Mouse (Mus musculus): ENCODE measurements around the gene Foxa2. TPM values are rescaled to one million over a fixed set of nuclear protein-coding genes. Genes with fewer than 3 reads are reported as not detected.
A peak's percentile ranks its signal among the peaks of the same experiment; 100 is the strongest.

Gene Foxa2
- total RNA-seq (2021), result not detected
- long read RNA-seq, experiment 1, result 0 reads
- long read RNA-seq, experiment 2, result 0 reads

DNA sequence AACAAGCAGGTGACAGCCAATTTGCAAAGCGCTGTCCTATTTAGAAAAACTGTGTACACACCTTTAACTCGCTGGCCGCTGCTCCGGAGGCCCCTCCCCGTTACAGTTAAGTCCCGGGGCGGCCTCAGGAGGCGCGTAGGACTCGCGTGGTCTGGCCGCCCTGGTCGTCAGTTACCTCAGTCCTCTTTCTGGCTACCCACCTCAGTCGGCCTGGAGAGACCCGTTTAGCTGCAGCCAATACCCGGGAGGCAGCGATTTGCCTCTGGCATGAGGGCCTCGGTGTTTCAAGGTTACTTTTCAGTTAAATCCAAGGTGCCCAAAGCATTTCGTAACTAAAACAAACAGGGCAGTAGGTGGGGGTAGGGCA is at the start of gene Foxa2:
Gene Foxa2, minus strand, starts transcription at position 171 of the 367 bp plus-strand sequence.
- H3K4me3 ChIP-seq, result no peak within 1 kb of the TSS
- no peak for DNase-seq (ENCODE audit: low spot score in 2 of 2)
- no peak for TF ChIP-seq CTCF (conservative IDR thresholded peaks at IDR 0.05)
- H3K27ac ChIP-seq, result no peak within 1 kb of the TSS

DNA sequence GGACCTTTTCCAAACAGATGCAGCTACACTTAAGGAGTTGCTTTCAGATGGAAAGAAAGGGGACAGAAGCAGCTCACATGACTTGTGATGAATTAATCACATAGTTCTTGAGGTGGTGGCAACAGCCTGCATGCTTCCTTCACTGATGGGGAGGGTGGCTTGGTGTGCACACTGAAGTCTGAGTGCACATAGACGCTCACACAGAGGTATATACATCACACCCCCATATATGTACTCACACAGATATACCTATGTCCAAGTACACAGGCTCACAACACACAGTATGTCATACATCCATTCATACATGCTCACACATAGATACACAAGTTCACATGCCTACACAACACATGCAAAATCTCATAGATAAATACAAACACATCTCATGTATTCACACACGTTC is 45.3 kb upstream of the Foxa2 start:
- no peak for DNase-seq (ENCODE audit: low spot score in 2 of 2)
- Histone ChIP-seq H3K27ac (no peak overlapping the region), H3K4me3 (no peak overlapping the region)
- no peak for TF ChIP-seq CTCF (conservative IDR thresholded peaks at IDR 0.05)

DNA sequence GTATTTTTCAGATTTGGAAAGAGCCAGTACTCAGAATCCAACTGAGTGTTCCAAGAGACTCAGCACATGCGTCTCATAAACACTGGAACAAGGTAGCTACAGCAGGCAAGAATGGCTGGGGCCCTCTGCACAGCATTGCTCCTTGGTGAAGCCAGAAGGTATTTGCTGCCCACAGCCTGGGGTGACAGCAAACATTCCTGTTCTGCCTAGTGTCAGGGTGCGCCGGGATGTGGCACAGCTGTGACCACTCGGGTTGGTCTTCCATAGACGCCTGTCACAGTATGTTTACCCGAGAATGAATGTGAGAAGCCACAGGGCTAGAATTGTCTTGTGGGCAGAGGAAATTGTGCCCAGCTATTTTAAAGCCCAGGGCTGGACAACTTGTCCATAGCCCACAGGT is 44.9 kb upstream of the Foxa2 start:
- H3K27ac ChIP-seq, result no peak overlapping the region
- no peak overlapping the region for H3K4me3 ChIP-seq
- TF ChIP-seq CTCF (conservative IDR thresholded peaks at IDR 0.05), result no peak
- no peak for DNase-seq (ENCODE audit: low spot score in 2 of 2)

DNA sequence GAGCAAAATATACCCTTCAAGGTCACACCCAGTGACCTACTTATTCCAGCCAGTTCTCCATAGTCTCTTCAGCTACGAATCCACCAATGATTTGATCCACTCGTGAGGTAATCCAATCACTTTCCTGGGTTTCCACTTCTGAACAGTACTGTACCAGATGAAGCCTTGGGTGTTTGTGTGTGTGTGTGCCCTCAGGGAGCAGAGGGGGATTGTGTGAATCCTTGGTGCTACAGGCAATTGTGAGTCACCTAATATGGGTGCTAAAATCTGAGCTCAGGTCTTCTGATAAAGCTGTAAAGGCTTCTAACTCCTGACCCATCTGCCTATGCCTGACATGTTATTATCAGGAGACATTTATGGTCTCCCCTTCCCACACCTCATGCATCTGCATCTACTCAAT is 43.3 kb upstream of the Foxa2 start:
- Histone ChIP-seq H3K27ac (no peak overlapping the region), H3K4me3 (no peak overlapping the region)
- no peak for DNase-seq (ENCODE audit: low spot score in 2 of 2)
- TF ChIP-seq CTCF (conservative IDR thresholded peaks at IDR 0.05), result no peak

DNA sequence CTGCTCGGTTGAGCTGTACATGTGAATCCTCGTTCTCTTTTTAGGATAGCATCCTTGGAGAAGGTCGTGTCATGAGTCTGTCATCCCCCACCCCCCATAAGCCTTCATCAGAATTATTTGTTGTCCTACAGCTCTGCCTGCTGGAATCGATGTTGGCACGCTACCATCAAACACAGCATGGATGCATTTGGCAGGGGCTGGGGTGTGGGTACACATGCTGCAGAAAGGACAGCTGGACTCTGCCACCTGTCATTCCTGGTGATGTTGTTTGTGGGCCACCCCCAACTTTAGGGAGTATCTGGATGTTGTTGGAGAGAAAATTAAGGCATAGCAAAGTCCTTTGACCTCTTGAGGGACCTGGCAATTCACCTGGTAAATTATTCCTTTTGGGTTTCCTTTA is 38.8 kb upstream of the Foxa2 start:
- no peak overlapping the region for H3K4me3 ChIP-seq
- no peak for DNase-seq (ENCODE audit: low spot score in 2 of 2)
- no peak overlapping the region for H3K27ac ChIP-seq
- no peak for TF ChIP-seq CTCF (conservative IDR thresholded peaks at IDR 0.05)

DNA sequence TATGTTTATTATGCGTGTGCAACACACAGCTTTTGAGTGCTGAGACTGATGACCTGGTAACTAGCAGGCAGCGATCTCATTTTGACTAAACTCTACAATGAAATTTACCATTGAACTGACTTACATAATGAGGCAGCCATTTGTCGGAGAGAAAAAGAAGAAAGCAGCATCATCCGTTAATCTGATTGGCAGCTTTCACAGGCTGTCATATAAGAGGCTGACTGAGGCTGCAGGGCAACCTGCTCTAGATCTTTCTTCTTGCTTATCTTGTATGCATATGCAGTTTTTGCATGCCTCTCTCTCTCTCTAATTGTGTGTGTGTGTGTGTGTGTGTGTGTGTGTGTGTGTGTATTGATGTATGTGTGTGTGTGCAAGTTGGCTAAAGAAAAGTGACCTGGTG is 38.4 kb upstream of the Foxa2 start:
- no peak for DNase-seq (ENCODE audit: low spot score in 2 of 2)
- Histone ChIP-seq H3K27ac (no peak overlapping the region), H3K4me3 (no peak overlapping the region)
- no peak for TF ChIP-seq CTCF (conservative IDR thresholded peaks at IDR 0.05)

DNA sequence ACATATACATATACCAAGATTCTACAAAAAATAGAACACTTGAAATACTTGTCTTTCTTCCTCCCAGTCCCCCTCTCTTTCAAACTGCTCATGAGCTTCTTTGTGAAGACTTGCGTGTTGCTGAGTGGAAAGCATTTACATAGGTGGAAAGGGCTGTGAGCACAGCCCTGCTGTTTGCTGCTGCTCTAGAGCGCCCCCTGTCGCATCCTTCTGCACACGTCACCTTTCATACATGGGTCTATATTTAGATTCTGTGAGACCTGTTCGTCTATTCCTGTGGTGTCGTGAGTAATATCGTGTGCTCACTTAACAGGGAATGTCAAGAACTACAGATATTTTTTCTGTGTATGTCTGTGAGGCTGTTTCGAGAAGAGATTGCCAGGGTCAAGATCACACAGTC is 35.5 kb upstream of the Foxa2 start:
- peak in 1 of 2 experiments; percentile 29 for DNase-seq (ENCODE audit: low spot score in 2 of 2)

DNA sequence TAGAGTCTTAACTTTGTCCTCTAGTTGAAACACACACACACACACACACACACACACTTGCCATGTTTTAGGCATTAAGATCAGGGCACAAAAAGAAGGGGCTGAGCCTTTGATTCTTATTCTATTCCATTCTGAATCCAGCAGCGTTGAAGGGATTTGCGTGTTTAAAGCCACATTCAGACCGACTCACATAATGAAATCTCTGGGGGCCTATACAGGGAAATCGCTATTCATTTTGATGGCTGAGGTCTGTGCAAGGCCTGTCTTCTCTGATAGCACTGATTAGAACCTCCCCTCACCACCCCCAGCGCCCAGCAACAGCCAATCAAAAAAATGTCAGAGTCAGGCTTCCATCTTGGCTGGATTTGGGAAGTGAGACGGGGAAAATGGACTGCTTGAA is 13.9 kb upstream of the Foxa2 start:
- no peak for DNase-seq (ENCODE audit: low spot score in 2 of 2)
- Histone ChIP-seq H3K27ac (no peak overlapping the region), H3K4me3 (no peak overlapping the region)
- TF ChIP-seq CTCF (conservative IDR thresholded peaks at IDR 0.05), result no peak

More for the DNA sequence above, 35.5 kb upstream of the Foxa2 start:
- H3K27ac ChIP-seq, result no peak overlapping the region
- TF ChIP-seq CTCF (conservative IDR thresholded peaks at IDR 0.05), result peak; percentile 84
- no peak overlapping the region for H3K4me3 ChIP-seq

DNA sequence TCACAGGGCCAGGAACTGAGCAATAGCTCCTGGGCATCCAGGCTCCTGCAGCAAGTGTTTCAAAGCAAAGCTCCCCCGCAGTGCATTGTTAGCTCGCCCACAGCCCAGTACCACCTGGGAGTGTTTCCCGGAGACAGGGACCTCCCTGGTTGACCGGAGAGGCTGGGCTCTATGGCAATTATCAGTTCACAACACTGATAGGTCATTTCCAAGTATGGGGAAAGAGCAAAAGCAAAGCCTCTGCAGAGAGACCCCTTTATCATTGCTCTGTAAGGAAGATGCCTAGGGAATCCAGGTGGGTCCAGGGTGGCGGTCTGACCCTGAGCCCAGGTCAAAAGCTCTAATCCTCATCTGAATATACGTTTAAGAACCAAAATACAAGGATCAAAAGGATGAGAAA is 6.6 kb upstream of the Foxa2 start:
- Histone ChIP-seq H3K27ac (no peak overlapping the region), H3K4me3 (no peak overlapping the region)
- no peak for DNase-seq (ENCODE audit: low spot score in 2 of 2)
- no peak for TF ChIP-seq CTCF (conservative IDR thresholded peaks at IDR 0.05)

DNA sequence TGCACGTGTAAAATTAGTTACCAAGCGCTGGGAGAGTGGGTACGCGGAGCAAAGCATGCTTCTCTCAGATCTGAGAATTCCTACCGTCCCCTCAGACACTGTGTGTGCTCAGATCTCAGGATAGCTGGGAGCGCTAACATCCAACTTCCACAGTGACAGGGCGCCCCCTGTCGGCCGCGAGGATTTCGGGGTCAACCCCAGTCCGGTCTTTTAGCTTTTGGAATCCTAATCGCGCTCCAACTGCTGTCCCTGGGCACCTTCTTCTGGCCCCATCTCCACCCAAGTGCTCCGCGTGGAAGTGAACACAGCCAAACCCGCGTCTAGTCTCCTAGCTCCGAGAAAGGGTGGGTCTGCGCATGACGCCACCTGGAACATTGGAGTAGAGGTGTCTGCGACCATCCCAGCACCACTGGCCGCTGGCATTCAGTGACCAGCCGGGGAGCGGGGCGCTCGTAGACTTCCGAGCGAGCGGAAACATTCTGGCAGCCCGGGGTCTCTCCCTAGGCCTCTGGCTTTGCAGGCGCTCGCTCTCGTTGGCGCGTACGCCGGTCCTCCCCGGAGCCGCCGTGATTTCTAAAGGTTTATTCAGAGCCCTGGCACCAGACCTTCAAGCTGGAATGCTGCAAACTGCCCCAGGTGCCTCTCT is 1.8 kb upstream of the Foxa2 start:
- H3K4me3 ChIP-seq, result no peak overlapping the region
- no peak overlapping the region for H3K27ac ChIP-seq
- peak in 1 of 2 experiments; percentile 49 for DNase-seq (ENCODE audit: low spot score in 2 of 2)
- TF ChIP-seq CTCF (conservative IDR thresholded peaks at IDR 0.05), result peak; percentile 77

DNA sequence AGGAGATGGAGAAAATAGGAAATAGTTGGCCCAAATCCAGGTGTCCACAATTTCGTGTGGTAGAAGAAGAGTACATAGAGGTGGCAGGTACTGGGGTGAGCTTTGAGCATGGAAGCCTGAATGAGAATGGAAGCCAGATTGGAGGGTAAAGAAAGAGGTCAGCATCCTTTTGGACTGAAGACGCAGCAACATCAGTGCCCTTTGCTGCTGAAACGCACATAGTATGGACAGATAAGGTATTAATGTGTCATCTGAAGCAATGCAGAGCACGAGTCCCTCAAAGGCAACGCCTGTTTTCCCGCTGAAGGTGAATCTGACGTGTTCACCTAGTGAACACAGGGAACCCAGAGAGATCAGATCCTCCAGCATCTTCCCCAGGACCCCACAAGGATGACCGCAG is 842 bp upstream of the Foxa2 start:
- Histone ChIP-seq H3K27ac (no peak overlapping the region), H3K4me3 (no peak overlapping the region)
- TF ChIP-seq CTCF (conservative IDR thresholded peaks at IDR 0.05), result no peak
- DNase-seq (ENCODE audit: low spot score in 2 of 2), result no peak

DNA sequence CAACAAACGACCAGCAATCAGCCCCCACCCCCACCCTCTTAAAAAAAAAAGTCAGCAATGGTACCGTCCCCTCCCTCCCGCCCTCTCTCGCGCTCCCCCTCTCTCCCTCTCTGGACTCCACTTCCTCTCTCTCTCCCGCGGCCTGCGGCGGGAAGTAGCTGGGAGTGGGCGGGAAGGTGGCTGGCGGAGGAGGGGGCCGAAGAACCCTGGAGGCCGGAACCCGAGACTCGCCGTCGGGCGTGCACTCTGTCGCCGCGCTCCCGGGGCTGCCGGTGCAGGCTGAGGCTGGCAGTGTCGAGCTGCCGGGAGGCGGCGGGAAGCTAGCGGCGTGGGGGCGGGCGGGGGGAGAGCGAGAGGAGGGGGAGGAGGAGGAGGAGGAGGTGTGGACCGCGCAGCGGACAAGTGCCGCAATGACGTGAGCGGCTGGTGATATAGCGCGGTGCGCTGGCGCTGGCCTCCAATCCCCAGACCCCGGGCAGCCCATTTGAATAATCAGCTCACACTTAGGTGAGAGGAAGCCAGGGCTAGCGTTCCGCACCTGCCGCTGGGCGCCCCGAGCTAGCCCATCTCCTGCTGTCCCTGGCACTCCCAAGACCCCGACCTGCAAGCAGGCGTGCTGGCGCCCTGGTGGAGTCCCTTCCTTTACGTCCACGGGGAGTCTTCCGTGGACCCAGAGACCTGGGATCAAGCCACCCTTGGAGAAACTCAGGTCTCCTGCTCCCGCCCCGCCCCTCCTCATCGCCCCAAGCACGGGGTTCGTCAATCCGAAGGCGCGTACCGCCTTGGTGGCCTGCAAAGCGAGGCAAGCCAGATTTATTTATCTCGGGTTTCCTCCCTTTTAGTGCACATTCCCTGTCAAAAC is 601 bp downstream of the Foxa2 start:
- no peak for DNase-seq (ENCODE audit: low spot score in 2 of 2)
- no peak for TF ChIP-seq CTCF (conservative IDR thresholded peaks at IDR 0.05)
- H3K27ac ChIP-seq, result no peak overlapping the region
- no peak overlapping the region for H3K4me3 ChIP-seq

DNA sequence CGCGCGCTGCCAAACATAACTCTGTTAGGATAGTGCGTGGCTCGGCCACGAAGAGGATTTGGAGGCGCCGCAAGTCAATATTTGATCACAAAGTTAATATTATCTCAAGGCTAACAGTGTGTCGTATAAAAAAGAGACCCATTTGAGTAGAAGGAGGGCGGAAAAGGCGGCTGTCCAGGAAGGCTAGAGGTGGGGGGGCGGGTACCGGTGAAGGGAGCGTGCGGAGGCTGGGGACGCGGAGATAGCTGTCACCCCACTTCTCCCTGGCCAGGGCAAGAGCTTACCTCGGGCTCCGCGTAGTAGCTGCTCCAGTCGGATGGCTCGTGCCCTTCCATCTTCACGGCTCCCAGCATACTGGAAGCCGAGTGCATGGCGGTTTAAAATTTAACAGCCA is 1.2 kb downstream of the Foxa2 start:
- Histone ChIP-seq H3K27ac (no peak overlapping the region), H3K4me3 (no peak overlapping the region)
- no peak for TF ChIP-seq CTCF (conservative IDR thresholded peaks at IDR 0.05)
- no peak for DNase-seq (ENCODE audit: low spot score in 2 of 2)
